Mouse (Mus musculus): ENCODE results near the gene Sgms2.

The Sgms2 gene

DNA sequence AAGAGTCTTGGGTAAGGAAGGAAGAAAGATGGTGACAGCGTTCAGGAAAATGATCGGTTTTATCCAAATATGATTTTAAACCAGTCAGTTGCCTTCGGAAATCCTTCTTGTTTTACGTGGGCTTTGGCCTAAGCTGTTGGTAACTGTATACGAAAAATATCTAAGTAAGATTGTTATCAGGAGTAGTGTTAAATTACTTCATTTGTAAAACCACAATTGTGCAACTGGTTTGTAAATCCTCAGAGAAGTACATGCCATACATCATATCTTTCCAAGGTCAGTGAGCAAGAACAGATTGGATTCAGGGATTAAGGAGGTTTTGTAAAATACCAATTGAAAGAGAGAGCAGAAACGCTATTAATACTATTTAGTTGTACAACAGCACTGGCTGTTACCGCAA is 185.0 kb downstream of the Sgms2 start:
- DNase-seq (ENCODE audit: low spot score) = no peak

DNA sequence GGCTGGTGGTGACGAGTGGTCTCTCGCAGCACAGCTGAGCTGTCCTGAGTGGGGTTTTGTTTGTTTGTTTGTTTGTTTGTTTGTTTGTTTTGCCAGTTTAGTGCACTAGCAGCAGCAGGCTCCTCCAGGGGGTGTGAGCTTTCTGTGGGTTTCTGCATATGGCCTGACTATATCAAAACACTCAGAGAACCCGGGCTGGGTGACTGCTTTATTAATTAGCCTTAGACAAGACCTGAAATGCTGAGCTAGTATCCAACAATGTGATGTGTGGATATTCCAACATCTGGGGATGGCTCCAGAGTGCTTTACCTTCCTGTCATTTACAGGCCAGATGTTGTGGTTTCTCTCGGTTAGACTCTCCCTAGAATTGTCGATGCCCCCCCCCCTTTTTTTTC is 187.9 kb downstream of the Sgms2 start:
- no peak for DNase-seq (ENCODE audit: low spot score)

DNA sequence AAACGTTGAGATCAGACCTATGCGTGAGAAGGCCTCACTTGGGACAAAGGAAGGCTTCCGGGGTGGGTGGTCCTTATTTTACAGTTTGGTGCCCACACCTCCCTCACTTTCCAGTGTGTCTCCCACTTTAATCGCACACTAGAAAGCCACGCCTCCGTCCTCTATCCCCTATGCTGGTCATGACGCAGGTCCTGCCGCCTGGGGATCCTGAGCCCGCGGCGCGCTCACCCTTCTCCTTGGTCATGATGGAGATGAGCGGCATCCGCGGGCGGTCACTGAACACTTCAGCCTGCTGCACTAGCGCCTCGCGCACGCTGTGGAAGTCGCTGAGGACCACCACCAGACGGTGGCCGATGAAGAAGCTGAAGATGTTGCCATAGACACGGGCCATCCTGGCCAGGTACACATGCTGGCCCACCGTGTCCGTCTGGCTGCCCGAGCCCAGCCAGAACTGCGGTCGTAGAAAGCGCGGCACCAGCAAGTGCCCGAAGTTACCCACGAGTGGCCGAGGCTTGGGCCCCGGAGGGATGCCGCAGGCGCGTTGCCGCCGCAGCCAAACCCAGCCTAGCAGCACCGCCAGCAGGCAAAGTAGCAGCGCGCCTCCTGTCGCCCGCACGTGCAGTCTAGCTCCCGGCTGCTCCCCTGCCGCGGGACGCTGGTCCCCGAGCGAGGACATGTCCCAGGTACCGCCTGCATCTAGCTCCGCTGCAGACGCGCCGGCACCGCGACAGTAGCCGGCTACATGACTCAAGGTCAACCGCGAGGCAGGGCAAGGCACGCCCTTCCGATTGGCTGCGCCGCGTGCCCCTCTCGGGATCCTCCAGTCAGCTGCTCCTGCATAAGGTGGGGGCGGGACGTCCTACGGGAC is 188.5 kb downstream of the Sgms2 start, which contains the start of gene Cyp2u1:
Gene Cyp2u1, minus strand, starts transcription at position 776 of the 868 bp plus-strand sequence.
- DNase-seq (ENCODE audit: low spot score) = peak; percentile 92

DNA sequence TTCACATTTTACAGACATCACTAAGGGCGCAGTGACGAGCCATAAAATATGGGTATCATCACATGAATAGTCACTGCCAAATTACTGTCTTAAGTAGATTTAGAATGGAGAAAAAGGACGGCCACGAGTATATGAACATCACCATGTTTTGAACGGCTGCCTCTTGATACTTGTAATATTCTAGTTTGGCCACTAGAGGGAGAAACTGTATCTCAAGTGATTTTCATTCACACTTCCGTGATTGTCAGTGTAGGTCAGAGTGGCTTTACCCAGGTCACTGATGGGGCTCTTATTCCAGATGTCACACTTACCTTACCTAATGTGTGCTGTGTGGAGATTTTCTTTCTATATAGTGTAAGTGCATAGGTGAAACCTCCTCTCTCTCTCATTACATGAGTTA is 191.3 kb downstream of the Sgms2 start:
- peak; percentile 78 for DNase-seq (ENCODE audit: low spot score)

DNA sequence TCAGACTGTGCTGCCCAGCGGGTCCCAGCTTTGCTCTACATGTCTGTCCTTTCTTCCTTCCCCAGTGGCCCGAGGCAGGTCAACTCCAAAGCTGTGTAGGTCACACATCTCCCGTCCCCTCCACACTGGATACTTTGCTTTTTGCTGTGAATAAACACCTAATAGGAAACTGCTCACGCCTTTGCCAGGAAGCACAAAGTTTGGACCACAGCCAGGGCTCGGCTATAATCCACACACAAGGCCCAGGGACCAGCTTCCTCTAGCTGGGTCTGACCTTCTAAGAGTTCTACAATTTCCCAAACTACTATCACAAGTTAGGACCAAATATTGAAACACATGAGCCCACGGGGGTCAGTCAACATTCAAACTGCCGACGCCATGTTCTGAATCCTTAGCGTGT is 192.1 kb downstream of the Sgms2 start:
- DNase-seq (ENCODE audit: low spot score) = no peak

DNA sequence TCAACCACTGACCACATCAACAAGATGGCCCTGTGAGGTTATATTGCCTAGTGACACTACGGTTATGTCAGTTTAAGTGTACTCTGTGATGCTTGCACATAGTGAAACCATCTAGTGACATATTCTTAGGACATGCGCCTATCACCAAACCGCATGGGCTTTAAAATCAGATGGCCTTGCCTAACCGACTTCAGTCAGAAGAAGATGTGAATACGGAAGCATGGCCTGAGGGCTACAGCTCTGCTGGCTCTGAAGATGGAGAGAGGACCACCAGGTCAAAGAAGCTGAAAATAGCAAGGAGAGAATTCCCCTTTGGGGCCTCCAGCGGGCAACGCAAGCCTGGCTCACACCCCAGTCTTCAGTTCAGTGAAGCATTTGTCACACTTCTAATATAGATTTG is 194.3 kb downstream of the Sgms2 start:
- no peak for DNase-seq (ENCODE audit: low spot score)

DNA sequence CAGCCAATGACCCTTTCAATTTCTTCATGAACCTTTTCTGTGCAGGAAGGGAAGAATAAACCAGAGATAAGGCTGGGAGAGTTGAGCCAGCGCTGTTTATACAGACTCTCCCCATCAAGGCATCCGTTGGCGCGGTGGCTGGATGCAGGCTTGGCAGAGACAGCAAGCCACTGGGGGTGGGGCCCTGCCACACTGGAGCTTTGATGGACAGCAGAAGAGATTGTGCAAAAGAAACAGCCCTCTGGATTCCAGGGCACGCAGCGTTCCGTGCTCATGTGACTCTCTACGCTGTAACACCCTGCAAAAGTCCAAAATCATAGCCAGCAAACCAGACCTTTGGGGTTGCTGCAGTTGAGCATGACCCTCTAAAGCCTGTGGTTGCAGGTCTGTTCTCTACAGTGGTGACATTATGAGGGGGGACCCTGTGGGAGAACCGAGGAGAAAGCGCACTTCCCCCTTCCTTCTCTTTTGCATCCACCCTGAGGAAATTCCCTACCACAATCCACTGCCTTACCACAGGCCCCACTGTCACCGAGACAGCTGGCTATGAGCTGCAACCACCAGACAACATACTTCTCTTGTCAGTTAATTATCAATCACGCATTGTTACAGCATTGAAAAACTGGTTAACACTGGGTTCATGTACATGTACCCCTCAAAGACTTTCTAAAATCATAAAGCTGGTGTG is 195.6 kb downstream of the Sgms2 start:
- peak; percentile 61 for DNase-seq (ENCODE audit: low spot score)

DNA sequence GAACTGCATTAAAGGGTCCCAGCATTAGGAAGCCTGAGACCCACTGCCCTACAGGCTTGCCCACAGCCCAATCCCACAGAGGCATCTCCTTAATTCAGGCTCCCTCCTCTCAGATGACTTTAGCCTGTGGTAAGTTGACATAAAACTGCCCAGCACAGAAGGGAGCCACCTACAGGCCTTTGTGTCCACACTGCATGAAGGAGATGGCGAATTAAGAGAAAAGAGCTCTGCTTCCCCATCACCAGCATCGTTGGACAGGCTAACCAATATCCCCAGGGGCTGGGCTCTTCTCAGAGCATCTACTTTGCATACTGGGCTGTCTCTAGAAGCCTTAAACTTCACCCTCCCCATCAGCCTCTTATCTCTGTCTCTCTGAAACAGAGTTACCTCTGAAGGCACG is 196.7 kb downstream of the Sgms2 start:
- peak; percentile 56 for DNase-seq (ENCODE audit: low spot score)

DNA sequence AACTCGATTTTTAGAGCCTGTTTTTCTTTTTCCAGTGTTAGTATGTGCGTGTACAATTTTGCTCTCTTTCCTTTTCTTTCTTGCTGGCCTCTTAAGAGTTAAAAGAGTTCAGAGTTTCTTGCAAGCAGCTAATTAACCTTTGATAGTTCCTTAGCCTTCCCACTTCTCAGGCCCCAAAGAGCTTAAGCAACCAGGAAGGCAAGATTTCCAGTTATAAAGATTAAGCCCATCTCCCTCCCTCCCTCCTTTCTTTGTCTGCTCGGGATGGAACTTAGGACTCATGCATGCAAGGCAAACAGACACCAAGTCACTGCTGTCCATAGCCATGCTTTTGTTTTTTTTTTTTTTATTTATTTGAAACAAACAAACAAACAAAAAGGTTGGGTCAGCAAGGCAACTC is 198.3 kb downstream of the Sgms2 start:
- DNase-seq (ENCODE audit: low spot score) = no peak

DNA sequence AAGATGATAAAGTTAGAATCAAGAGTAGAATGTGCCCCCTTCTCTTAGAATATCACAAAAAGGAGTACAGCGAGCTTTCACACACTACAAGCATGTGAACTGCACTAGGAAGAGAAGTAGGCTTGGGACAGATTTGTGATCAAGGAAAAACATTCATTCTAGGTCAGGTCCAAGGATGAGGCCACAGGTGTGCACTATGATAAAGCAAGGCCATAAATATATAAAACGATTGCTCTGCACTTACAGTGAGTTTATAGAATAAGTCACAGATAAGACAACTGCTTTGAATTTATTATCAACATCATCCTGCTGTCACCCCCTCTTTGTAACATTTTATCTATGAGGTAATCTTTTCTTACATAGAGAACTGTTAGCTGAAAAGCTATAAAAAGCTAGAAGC is 198.9 kb downstream of the Sgms2 start:
- DNase-seq (ENCODE audit: low spot score) = no peak

DNA sequence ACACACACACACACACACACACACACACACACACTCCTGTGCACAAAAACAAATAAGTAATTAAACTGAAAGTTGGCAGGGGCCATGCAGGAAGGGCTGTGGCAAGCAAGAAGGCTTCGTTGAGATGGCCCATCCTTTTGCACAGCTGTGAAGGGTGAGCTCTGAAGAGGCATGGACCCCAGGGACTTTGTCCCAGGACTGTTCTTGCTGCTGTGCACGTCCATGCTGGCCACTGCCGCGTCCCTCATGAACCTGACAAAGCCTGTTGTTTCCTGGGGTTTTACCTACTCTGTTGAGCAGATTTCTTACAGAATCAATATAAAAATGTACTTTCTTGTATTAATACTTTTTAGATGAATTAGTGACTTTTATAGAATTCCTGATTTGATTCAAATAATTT is 199.3 kb downstream of the Sgms2 start:
- DNase-seq (ENCODE audit: low spot score) = no peak

DNA sequence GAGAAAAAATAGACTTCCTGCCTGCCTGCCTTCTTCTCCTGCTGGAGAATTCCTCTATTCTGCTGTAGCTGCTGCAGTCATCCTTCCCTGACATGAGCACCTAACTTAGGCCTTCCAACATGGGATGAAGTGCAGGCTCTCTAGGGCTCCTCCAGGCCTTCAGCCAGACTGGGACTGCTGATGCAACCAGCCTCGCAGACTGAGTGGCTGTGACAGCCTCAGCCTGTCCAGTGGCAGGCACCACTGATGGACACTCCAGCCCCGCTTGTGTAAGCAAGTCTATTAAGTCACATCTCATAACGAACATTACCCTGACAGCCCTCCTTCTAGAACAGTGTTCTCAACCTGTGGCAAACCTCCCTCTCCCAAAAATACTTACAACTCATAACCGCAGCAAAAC is 217.1 kb downstream of the Sgms2 start:
- DNase-seq (ENCODE audit: low spot score) = no peak

DNA sequence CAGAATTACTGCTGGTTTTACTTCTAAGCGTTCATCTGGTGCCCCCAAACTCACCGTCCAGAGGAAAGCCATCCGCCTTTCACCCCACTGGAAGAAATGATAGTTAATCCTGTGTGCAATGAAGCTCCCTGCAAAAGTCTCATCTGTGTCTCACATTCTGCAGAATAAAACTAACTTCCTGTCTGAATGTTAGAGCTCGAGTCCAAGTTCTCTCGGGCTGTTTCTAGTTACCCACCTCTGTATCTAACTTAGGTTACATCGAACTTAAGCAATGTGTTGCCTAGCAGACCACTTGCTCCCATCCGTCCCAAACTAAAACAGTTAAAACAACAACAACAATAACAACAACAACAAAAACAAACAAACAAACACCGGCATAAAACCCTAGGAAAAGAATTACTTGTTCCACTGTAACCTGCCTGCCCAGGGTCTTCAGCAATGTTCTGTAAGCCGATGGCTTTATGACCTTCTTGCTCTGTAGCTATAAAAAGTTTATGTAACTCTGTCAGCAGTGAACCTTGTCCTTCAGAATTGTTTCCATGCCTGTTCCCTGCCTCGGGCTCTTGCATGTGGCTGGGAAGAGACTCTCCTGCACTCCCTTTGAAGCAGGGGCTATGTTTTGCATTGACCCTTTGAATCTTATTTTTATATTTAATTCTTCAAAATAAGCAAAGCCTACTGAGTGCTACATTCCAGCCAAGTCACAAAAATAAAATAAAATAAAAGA is 218.7 kb downstream of the Sgms2 start:
- no peak for DNase-seq (ENCODE audit: low spot score)

DNA sequence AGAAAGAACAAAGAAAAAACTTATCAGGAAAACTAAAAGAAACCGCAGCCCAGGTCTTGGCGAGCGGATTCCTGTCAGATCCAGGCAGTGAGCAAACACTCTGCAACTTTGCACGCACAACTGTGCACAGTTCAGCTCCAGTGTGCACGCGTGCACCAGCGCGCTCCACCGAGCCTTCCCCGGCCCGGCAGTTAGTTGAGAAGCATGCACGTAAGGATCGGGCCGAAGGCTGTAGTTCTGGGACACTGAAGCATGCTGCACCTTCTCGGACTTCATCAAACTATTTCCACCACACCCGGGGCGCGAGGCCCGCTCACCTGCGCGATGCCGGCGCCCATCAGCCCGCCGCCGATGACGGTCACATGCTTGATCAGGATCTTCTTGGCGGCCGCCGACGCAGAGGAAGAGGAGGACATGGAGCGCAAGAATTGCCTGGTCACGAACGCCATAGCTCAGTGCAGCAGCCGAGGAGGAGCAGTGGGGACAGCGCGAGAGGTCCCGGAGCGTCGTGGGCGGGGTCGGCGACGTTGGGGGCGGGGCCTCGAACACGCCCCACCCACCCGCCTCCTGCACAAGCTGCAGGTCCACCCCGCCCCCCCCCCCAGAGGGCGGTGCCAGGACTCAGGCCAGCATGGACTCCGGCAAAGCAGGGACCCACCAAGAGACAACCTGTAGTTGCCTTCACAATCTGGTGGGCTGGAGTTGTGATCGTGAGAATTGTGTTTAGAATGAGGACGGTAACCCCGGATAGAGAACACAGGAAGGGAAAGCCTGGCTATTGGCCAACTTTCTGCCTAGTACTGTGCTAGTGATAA is 219.4 kb downstream of the Sgms2 start, which contains the start of gene Hadh:
Gene Hadh, minus strand, starts transcription at position 543 of the 815 bp plus-strand sequence.
- DNase-seq (ENCODE audit: low spot score) = peak; percentile 84

DNA sequence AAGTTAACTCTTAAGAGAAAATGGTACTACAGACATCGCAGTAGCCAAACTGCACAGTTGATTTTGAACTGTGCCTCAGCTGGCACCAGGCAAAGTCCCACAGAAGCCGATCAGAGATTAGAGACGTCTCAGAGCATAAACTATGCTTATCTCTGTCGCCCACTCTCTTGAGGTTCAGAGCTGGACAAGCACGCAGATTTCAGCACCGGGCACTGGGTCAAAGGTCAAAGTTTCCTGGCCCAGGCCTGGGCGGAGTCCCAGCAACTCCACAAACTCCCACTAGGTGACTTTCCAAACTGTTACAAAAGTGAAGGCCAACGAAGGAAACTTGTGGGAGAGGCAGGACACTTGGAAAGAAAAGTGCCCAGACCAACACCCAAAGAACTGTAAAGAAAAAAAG is 220.1 kb downstream of the Sgms2 start:
- DNase-seq (ENCODE audit: low spot score) = peak; percentile 34

DNA sequence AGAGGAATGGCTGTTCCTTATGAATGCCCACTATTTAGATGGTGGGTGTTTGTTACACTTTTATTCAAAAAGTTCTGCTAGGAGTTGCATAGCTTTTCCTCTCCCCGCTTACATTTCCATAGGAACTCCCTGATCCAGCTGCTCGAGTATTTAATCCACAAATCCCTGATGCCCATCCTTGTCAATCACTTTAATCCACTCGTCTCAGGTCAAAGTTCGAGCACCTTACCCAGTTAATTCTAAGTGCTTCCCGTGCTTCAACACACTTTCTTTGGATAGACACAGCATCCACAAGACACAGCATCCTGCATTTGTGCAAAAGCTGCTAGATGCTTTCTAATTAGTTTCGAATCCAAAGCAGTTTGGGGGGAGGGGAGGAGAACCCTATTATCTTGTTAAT is 220.8 kb downstream of the Sgms2 start:
- no peak for DNase-seq (ENCODE audit: low spot score)

Measured in MN1 (cell line).